Mouse (Mus musculus): ENCODE results near the gene Rin1. TPM values are rescaled to one million over a fixed set of nuclear protein-coding genes. Genes with fewer than 3 reads are reported as not detected.

Rin1 gene
- polyA plus RNA-seq (2015; fragmentation: Illumina TruSeq; extraction: RNeasy Lipid Tissue Mini Kit (QIAGEN cat#74804); ENCODE audit: low read depth, low replicate concordance), result 38.7 TPM

DNA sequence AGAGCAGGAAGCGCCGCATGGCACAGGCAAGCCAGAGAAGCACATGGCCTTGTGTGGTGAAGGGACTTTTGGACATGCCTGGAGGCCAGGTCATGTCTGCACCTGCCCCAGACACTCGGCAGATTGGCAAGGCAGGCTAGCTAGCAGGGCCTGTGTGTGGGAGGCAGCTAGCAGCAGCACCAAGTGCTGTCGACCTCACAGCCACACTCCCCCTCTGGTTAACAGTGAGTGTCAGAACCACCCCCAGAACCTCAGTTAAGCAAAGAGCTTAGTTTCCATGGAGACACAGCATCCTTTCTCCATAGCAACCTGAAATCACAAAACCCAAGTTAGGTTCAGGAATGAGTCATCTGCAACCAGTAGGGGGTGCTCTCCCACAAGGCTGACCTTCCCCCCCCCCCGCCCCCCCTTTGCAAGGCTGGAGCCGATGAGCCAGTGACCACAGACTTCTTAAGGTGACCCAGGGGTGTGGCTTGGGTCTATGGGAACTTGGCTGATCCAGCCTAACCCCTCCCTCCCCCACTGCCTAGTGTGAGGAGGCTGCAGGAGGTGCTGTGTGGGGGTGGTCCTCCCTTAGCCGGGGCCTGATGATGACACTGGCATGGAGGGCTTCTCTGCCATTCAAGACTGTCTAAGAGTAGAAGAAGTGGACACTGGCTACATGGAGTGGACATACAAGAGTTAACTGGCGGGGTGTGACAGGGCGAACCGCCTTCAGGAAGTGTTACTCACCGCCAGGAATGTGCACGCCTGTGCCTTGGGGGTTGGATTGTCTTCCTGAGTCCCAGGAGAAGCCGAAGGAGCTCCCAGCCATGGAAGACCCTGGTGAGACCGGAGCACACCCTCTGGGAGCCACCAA is at the start of gene Rin1:
TSS of gene Rin1 (plus strand) at position 435 of the 859 bp plus-strand sequence.

DNA sequence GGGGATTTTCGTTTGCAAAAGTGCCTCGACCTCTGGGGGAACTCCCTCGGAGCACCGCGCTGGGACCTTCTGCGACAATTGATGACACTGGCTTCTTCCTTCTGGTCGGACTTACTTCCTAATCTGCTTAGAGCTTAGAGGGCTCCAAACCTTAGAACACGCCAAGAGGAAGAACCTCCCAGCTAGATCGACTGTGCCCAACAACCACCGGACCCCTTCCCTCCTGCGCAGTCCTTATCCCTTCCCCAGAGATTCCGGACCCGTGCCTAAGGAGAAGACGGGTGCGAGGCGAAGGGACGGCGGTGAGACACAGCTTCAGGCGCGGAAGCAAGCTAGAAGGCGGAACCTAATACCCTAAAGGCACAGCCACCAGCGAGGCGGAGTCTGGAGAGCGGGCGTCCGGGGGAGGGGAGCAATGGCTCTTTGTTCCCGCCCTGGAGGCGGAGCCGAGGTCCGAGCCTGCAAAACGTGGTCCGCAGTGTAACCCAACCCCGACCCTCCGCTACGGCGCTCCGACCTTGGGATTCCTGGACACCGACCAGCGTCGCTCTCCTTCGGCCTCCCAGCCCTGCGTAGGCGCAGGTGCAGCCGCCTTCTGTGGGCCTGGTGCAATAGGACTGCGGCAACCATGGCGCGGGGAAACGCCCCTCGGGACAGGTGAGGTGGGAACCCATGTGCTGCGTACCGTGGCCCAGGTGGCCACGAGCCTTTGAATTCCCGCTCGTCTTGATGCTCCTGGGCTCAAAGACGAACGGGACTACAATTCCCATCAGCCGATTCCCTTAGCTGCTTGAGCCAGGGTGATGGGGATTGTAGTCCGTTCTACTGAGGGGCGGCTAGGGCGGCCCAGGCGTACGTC is 26.4 kb upstream of the Rin1 start, which contains the start of gene Slc29a2:
TSS of gene Slc29a2 (plus strand) at position 240 of the 859 bp plus-strand sequence.

DNA sequence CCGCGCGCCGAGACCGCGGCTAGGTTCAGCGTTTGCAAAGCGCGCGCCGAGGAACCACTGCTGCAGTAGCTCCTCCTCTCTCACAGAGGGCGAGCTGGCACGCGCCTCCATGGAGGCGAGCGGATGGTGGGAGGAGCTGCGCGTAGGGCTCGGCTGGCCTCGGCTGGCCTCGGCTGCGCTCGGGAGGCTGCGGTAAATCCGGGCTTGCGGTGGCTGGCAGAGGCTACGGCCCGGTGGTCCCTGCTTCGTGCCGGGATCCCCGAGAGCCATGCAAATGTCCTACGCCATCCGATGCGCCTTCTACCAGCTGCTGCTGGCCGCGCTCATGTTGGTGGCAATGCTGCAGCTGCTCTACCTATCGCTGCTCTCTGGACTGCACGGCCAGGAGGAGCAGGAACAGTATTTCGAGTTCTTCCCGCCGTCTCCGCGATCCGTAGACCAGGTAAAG is 11.5 kb upstream of the Rin1 start, which contains the start of the genes B4gat1 and AC124502.3:
TSS of gene B4gat1 (plus strand) at position 118 of the 448 bp plus-strand sequence.
TSS of gene AC124502.3 (plus strand) at position 183 of the 448 bp plus-strand sequence.

DNA sequence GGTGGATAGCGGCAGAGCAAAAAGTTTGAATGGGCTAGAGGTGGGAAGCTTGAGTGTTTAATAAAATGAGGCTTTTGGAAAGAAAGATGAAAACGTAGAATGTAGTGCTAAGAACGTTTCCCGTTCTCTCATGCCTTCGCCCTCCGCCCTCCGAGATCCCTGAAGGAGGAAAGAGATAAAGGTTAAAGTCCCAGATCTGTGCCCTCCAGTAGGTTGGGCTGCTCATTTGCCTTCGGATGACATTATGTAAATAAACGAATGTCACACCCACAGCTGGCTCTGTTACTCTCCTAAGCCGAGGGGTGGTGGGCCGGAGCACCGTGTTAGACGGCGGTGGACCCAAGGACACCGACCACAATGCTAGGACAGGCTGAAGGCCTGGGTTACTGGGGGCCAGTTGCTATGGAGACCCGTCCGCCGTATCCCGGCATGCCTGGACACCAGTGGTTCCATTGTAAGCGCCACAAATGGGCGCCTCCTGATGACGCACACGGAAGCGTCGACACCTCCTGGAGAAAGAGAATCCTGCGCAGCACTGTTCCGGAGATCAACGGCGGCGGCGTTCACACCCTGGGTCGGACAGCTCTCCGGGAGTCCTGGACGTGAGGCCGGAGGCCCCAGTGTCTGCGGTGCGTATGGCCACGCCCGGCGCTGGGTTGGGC is 9.3 kb upstream of the Rin1 start, which contains the start of gene Brms1:
TSS of gene Brms1 (plus strand) at position 493 of the 662 bp plus-strand sequence.

DNA sequence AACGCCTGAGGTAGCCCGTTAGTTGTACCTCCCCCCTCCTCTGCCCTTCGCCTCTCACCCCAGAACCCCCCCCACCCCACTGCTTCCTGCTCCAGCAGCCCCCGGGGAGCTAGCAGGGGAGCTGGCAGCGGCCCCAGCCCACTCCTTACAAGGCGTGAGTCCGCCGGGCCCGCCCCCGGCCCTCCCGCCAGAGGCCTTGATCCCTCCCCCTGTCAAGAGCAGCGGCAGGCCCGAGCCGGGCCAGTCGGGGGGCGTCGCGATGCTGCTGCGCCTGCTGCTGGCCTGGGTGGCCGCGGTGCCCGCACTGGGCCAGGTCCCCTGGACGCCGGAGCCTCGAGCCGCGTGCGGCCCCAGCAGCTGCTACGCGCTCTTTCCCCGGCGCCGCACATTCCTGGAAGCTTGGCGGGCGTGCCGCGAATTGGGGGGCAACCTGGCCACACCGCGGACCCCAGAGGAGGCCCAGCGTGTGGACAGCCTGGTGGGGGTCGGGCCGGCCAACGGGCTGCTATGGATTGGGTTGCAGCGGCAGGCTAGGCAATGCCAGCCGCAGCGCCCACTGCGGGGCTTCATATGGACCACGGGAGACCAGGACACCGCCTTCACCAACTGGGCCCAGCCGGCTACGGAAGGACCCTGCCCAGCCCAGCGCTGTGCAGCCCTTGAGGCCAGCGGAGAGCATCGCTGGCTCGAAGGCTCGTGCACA is 17.7 kb downstream of the Rin1 start, which contains the start of gene Cd248:
TSS of gene Cd248 (plus strand) at position 212 of the 703 bp plus-strand sequence.

DNA sequence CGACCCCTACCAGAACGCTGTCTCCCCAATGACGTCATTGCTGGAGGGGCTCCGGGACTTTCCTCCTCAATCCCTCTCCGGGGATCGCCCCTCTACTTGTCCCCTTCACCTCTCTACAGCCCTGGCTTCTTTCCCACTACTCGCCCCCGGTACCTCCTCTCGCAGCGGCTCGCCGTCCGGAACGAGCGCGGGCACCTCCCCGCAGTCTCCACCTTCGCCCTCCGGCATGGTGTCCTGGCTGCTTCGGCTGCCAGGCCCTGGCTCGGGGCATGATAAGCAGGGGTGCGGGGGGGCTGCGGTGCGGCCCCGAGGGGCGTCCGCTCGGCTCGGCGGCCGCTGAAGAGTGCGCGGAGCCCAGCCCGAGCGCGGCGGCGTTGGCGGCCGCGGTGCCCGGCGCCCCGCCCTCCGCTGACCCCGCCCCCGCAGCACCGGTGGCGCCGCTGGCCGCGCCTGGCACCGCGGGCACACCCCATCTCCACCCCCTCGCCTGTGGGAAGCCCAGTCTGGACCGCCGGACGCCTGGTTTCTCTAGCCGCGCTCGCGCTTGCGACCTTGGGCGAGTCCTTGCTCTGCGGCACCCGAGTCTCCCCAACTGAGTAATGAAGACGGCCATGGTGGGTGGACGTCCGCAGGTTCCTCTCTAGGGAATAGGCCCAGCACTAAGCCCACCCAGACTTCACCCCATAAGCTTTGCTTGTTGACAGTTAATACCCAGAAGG is 35.0 kb downstream of the Rin1 start, which contains the start of gene Tmem151a:
TSS of gene Tmem151a (minus strand) at position 387 of the 719 bp plus-strand sequence.

DNA sequence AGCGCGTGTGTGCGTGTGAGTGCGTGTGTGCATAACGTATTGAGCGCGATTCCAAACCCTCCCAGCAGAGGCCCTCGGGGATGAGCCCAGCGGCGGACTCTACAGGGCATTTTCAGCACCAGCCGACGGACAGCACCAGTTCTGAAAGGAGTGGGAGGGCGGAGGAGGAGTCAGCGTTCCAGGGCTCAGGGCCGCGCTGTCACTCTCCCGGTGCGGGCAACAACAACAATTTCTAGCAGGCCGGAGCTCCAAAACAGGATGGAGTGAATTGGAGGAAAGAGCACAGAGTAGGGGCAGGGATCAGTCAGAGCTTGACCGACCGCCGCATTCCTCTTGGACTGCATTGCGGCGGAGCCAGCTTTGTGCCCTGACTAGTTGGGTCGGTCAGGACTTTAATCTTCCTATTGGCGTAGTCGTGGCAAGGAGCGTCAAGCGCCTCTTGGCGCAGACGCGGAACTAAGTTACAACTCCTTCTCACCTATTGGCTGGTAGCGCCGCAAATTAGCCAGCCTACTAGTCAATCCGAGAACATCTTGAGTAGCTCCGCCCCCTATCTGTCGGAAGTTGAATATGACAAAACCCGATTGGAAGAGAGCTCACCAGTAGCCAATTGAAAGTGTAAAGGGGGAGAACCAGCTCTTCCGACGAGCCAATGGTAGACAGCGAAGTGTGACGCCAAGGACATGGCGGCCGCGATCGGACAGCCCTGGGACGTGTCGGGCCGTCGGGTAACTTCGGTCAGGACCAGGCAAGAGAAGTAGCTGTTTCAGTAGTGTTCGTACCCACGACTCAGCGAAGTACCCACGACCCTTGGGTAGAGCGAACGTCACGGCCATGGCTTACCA is 37.8 kb downstream of the Rin1 start, which contains the start of gene Yif1a:
TSS of gene Yif1a (plus strand) at position 655 of the 845 bp plus-strand sequence.

DNA sequence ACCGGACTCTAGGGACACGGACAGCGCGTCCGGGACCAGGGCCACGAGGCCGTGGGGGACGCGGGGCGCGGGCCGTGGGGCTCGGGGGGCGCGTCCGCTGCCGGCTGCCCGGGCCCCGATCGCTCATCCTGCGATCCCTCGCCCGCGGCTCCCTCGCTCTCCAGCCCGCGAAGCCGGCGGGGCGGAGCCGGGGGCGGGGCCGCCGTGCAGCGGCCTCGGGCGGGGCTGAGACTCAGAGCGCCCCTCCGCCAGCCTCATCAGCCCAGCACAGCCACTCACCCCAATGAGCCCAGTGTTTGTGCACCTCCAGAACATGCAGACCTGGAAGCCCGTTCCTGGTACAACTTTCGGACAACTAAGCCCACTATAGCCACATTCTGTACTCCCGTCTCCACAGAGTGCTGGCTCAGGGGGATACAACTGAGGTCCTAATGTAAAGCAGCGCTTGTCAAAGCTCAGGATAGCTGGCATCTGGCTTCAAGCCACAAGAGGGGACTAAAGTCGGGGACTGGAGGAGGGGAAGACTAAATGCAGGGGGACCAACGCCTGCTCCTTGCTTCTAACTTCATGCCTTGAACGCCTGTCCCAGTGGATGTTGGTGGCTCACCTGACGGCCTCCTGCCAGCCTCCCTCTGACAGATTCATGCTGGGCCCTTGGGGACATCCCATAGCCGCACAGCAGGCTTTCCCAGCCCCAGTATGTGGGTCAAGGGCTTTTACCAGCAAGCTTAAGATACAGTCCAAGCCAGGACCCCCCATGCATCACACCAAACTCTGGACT is 48.3 kb downstream of the Rin1 start, which contains the start of gene Cnih2:
TSS of gene Cnih2 (minus strand) at position 159 of the 781 bp plus-strand sequence.

Other genes with a start within 250 kb of the Rin1 start
- gene Gm21992, start 238.9 kb upstream of the Rin1 start, polyA plus RNA-seq (2015; fragmentation: Illumina TruSeq; extraction: RNeasy Lipid Tissue Mini Kit (QIAGEN cat#74804); ENCODE audit: low read depth, low replicate concordance), result 15.5 TPM
- gene Rbm14, start 238.8 kb upstream of the Rin1 start, polyA plus RNA-seq (2015; fragmentation: Illumina TruSeq; extraction: RNeasy Lipid Tissue Mini Kit (QIAGEN cat#74804); ENCODE audit: low read depth, low replicate concordance), result 18.0 TPM
- 37.6 TPM for gene Ccs, start 211.1 kb upstream of the Rin1 start, polyA plus RNA-seq (2015; fragmentation: Illumina TruSeq; extraction: RNeasy Lipid Tissue Mini Kit (QIAGEN cat#74804); ENCODE audit: low read depth, low replicate concordance)
- 1.8 TPM for gene Ccdc87, start 211.1 kb upstream of the Rin1 start, polyA plus RNA-seq (2015; fragmentation: Illumina TruSeq; extraction: RNeasy Lipid Tissue Mini Kit (QIAGEN cat#74804); ENCODE audit: low read depth, low replicate concordance)
- 85.3 TPM for gene Ctsf, start 195.4 kb upstream of the Rin1 start, polyA plus RNA-seq (2015; fragmentation: Illumina TruSeq; extraction: RNeasy Lipid Tissue Mini Kit (QIAGEN cat#74804); ENCODE audit: low read depth, low replicate concordance)
- gene Actn3, start 172.6 kb upstream of the Rin1 start, polyA plus RNA-seq (2015; fragmentation: Illumina TruSeq; extraction: RNeasy Lipid Tissue Mini Kit (QIAGEN cat#74804); ENCODE audit: low read depth, low replicate concordance), result 1.2 TPM
- 23.6 TPM for gene Zdhhc24, start 171.8 kb upstream of the Rin1 start, polyA plus RNA-seq (2015; fragmentation: Illumina TruSeq; extraction: RNeasy Lipid Tissue Mini Kit (QIAGEN cat#74804); ENCODE audit: low read depth, low replicate concordance)
- gene Bbs1, start 143.9 kb upstream of the Rin1 start, polyA plus RNA-seq (2015; fragmentation: Illumina TruSeq; extraction: RNeasy Lipid Tissue Mini Kit (QIAGEN cat#74804); ENCODE audit: low read depth, low replicate concordance), result 26.4 TPM
- 45.4 TPM for gene Dpp3, start 122.2 kb upstream of the Rin1 start, polyA plus RNA-seq (2015; fragmentation: Illumina TruSeq; extraction: RNeasy Lipid Tissue Mini Kit (QIAGEN cat#74804); ENCODE audit: low read depth, low replicate concordance)
- 16.6 TPM for gene Peli3, start 107.4 kb upstream of the Rin1 start, polyA plus RNA-seq (2015; fragmentation: Illumina TruSeq; extraction: RNeasy Lipid Tissue Mini Kit (QIAGEN cat#74804); ENCODE audit: low read depth, low replicate concordance)
- 106 TPM for gene Mrpl11, start 88.3 kb upstream of the Rin1 start, polyA plus RNA-seq (2015; fragmentation: Illumina TruSeq; extraction: RNeasy Lipid Tissue Mini Kit (QIAGEN cat#74804); ENCODE audit: low read depth, low replicate concordance)
- 12.4 TPM for gene Npas4, start 60.2 kb upstream of the Rin1 start, polyA plus RNA-seq (2015; fragmentation: Illumina TruSeq; extraction: RNeasy Lipid Tissue Mini Kit (QIAGEN cat#74804); ENCODE audit: low read depth, low replicate concordance)
- gene Slc29a2, start 26.6 kb upstream of the Rin1 start, polyA plus RNA-seq (2015; fragmentation: Illumina TruSeq; extraction: RNeasy Lipid Tissue Mini Kit (QIAGEN cat#74804); ENCODE audit: low read depth, low replicate concordance), result 14.1 TPM
- 133 TPM for gene B4gat1, start 11.7 kb upstream of the Rin1 start, polyA plus RNA-seq (2015; fragmentation: Illumina TruSeq; extraction: RNeasy Lipid Tissue Mini Kit (QIAGEN cat#74804); ENCODE audit: low read depth, low replicate concordance)
- 3.9 TPM for gene AC124502.3, start 11.6 kb upstream of the Rin1 start, polyA plus RNA-seq (2015; fragmentation: Illumina TruSeq; extraction: RNeasy Lipid Tissue Mini Kit (QIAGEN cat#74804); ENCODE audit: low read depth, low replicate concordance)
- 31.7 TPM for gene Brms1, start 9.1 kb upstream of the Rin1 start, polyA plus RNA-seq (2015; fragmentation: Illumina TruSeq; extraction: RNeasy Lipid Tissue Mini Kit (QIAGEN cat#74804); ENCODE audit: low read depth, low replicate concordance)
- gene Cd248, start 17.6 kb downstream of the Rin1 start, polyA plus RNA-seq (2015; fragmentation: Illumina TruSeq; extraction: RNeasy Lipid Tissue Mini Kit (QIAGEN cat#74804); ENCODE audit: low read depth, low replicate concordance), result 3.2 TPM
- 107 TPM for gene Tmem151a, start 35.0 kb downstream of the Rin1 start, polyA plus RNA-seq (2015; fragmentation: Illumina TruSeq; extraction: RNeasy Lipid Tissue Mini Kit (QIAGEN cat#74804); ENCODE audit: low read depth, low replicate concordance)
- gene Yif1a, start 38.1 kb downstream of the Rin1 start, polyA plus RNA-seq (2015; fragmentation: Illumina TruSeq; extraction: RNeasy Lipid Tissue Mini Kit (QIAGEN cat#74804); ENCODE audit: low read depth, low replicate concordance), result 32.8 TPM
- gene Cnih2, start 48.0 kb downstream of the Rin1 start, polyA plus RNA-seq (2015; fragmentation: Illumina TruSeq; extraction: RNeasy Lipid Tissue Mini Kit (QIAGEN cat#74804); ENCODE audit: low read depth, low replicate concordance), result 266 TPM
- gene Rab1b, start 56.6 kb downstream of the Rin1 start, polyA plus RNA-seq (2015; fragmentation: Illumina TruSeq; extraction: RNeasy Lipid Tissue Mini Kit (QIAGEN cat#74804); ENCODE audit: low read depth, low replicate concordance), result 157 TPM
- 211 TPM for gene Klc2, start 68.1 kb downstream of the Rin1 start, polyA plus RNA-seq (2015; fragmentation: Illumina TruSeq; extraction: RNeasy Lipid Tissue Mini Kit (QIAGEN cat#74804); ENCODE audit: low read depth, low replicate concordance)
- gene Pacs1, start 222.6 kb downstream of the Rin1 start, polyA plus RNA-seq (2015; fragmentation: Illumina TruSeq; extraction: RNeasy Lipid Tissue Mini Kit (QIAGEN cat#74804); ENCODE audit: low read depth, low replicate concordance), result 37.4 TPM
- gene Sf3b2, start 245.0 kb downstream of the Rin1 start, polyA plus RNA-seq (2015; fragmentation: Illumina TruSeq; extraction: RNeasy Lipid Tissue Mini Kit (QIAGEN cat#74804); ENCODE audit: low read depth, low replicate concordance), result 163 TPM
- gene Gal3st3, start 247.8 kb downstream of the Rin1 start, polyA plus RNA-seq (2015; fragmentation: Illumina TruSeq; extraction: RNeasy Lipid Tissue Mini Kit (QIAGEN cat#74804); ENCODE audit: low read depth, low replicate concordance), result 29.7 TPM

All from brain, adult 10 weeks (tissue).